Mouse (Mus musculus): ENCODE measurements around the gene Gm21973. TPM values are rescaled to one million over a fixed set of nuclear protein-coding genes. Genes with fewer than 3 reads are reported as not detected.

The Gm21973 gene
- polyA plus RNA-seq, 1 experiment from 2014 or later: not detected

GRCm38 (mm10) chr15:10410881-10411280 is 85.7 kb downstream of the Gm21973 start:
- H3K36me3 ChIP-seq: no peaks in the 10 kb centered on the region
- H3K4me2 ChIP-seq: no peak overlapping the region
- H3K9ac ChIP-seq: no peak overlapping the region
- H3K9me3 ChIP-seq: no peaks in the 10 kb centered on the region
- H3K4me3 ChIP-seq: no peak overlapping the region
- H3K27ac ChIP-seq: no peak overlapping the region
- H3K4me1 ChIP-seq: no peaks in the 10 kb centered on the region
- H3K27me3 ChIP-seq: no peaks in the 10 kb centered on the region
- no peak for ATAC-seq (ENCODE audit: insufficient number of reproducible peaks, low FRiP score, low TSS enrichment, low read depth)
- 84% methylated on average over 2 of the region's 2 CpGs for WGBS

DNA sequence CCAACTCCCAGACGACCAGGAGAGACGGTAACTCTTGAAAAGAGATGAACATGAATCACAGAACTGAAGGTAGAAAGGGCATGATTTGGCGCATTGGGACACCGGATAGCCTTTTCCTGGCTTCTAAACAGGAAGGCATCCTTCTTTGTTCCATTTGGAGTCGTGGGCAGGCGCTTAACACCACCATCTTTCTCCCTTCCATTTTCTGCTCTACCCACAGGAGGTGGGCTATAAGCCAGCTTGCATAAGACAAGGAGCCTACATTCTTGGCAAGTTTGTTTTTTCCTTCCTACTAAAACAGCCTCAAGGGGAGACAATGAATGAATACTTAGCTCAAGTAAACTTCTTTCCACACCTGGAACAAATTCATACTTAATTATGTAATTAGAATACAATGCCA is 88.5 kb downstream of the Gm21973 start:
- no peaks in the 10 kb centered on the region for H3K9me3 ChIP-seq
- no peaks in the 10 kb centered on the region for H3K27me3 ChIP-seq

GRCm38 (mm10) chr15:10421138-10421784 is 96.1 kb downstream of the Gm21973 start:
- ATAC-seq (ENCODE audit: insufficient number of reproducible peaks, low FRiP score, low TSS enrichment, low read depth): no peak
- no peak overlapping the region for H3K9ac ChIP-seq
- H3K4me3 ChIP-seq: no peak overlapping the region
- no peak overlapping the region for H3K4me2 ChIP-seq
- no peaks in the 10 kb centered on the region for H3K4me1 ChIP-seq
- H3K36me3 ChIP-seq: no peaks in the 10 kb centered on the region
- 30% methylated on average over 7 of the region's 7 CpGs for WGBS
- H3K9me3 ChIP-seq: no peaks in the 10 kb centered on the region
- H3K27ac ChIP-seq: no peak overlapping the region
- H3K27me3 ChIP-seq: no peaks in the 10 kb centered on the region

More for the DNA sequence above, 88.5 kb downstream of the Gm21973 start:
- Histone ChIP-seq H3K4me3 (no peak overlapping the region), H3K4me1 (no peaks in the 10 kb centered on the region), H3K4me2 (no peak overlapping the region), H3K27ac (no peak overlapping the region), H3K9ac (no peak overlapping the region), H3K36me3 (no peaks in the 10 kb centered on the region)
- ATAC-seq (ENCODE audit: insufficient number of reproducible peaks, low FRiP score, low TSS enrichment, low read depth): no peak
- WGBS: 81% methylated on average over 6 of the region's 6 CpGs

GRCm38 (mm10) chr15:10421785-10422144 is 96.6 kb downstream of the Gm21973 start:
- no peak overlapping the region for H3K4me2 ChIP-seq
- no peak overlapping the region for H3K4me3 ChIP-seq
- no peak overlapping the region for H3K9ac ChIP-seq
- no peak for ATAC-seq (ENCODE audit: insufficient number of reproducible peaks, low FRiP score, low TSS enrichment, low read depth)
- H3K9me3 ChIP-seq: no peaks in the 10 kb centered on the region
- no peaks in the 10 kb centered on the region for H3K4me1 ChIP-seq
- no peaks in the 10 kb centered on the region for H3K36me3 ChIP-seq
- no peak overlapping the region for H3K27ac ChIP-seq
- 71% methylated on average over 1 of the region's 1 CpGs for WGBS
- no peaks in the 10 kb centered on the region for H3K27me3 ChIP-seq

Other genes with a start within 250 kb of the Gm21973 start
- gene Prlr, start 148.1 kb upstream of the Gm21973 start, polyA plus RNA-seq (2015; fragmentation: Nextera tagmentation; extraction: Ambion mirVana): 0.93 and 1.6 TPM in 2 replicates
- not detected in 2 replicates for gene Agxt2, start 33.2 kb downstream of the Gm21973 start, polyA plus RNA-seq (2015; fragmentation: Nextera tagmentation; extraction: Ambion mirVana)
- 11.2 and 11.3 TPM in 2 replicates for gene Dnajc21, start 145.1 kb downstream of the Gm21973 start, polyA plus RNA-seq (2015; fragmentation: Nextera tagmentation; extraction: Ambion mirVana)
- gene Brix1, start 160.6 kb downstream of the Gm21973 start, polyA plus RNA-seq (2015; fragmentation: Nextera tagmentation; extraction: Ambion mirVana): 89.6 and 92.3 TPM in 2 replicates
- 27.2 and 27.6 TPM in 2 replicates for gene Rad1, start 160.6 kb downstream of the Gm21973 start, polyA plus RNA-seq (2015; fragmentation: Nextera tagmentation; extraction: Ambion mirVana)
- 0.11 TPM in 1 of 2 replicates, not detected in the other for gene Ttc23l, start 233.3 kb downstream of the Gm21973 start, polyA plus RNA-seq (2015; fragmentation: Nextera tagmentation; extraction: Ambion mirVana)